25 mouse cellular contexts compared by ENCODE assay signal in the genomic region with DNA sequence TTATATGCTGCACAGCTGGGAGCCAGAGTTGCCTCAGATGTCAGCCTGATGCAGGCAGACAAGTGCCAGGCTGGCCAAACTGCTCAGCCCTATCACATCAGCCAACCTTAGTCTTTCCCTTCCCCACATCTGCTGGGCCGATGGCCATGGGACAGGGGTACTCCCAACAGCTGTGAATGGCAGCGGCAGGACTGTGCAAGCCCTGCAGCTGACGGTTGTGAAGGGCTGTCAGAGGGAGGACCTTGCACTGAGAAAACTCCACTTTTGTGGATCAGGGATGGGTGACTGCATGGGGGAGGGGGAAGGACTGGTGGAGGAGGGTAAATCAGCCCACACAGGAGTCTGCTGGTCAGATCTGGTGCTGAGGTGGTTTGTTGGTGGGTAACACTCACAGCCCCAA. TPM values are rescaled to one million over a fixed set of nuclear protein-coding genes. Genes with fewer than 3 reads are reported as not detected.
"Had no signal": no experiment of that assay in that cellular context is flagged by ENCODE, and none has a peak within 500 bp of the region (broad histone marks: within the 10 kb centered on the region; RNA-seq: fewer than 3 reads in every experiment).

No protein-coding gene starts in this region.

- H3K4me3 ChIP-seq: gastrocnemius, adult 2 months; heart, adult 2 months; heart, embryonic 10.5 days; heart, embryonic 12.5 days; hindbrain, embryonic 10.5 days; intestine, embryonic 15.5 days; limb, embryonic 13.5 days; limb, embryonic 15.5 days had no signal

- H3K4me1 ChIP-seq: heart, embryonic 10.5 days; heart, embryonic 12.5 days; intestine, embryonic 15.5 days; limb, embryonic 13.5 days; limb, embryonic 15.5 days had no signal

- H3K36me3 ChIP-seq: heart, embryonic 10.5 days; heart, embryonic 12.5 days; hindbrain, embryonic 10.5 days; intestine, embryonic 15.5 days; limb, embryonic 13.5 days; limb, embryonic 15.5 days had no signal

- H3K27ac ChIP-seq: gastrocnemius, adult 2 months; heart, adult 2 months; heart, embryonic 10.5 days; hindbrain, embryonic 10.5 days; hindbrain, embryonic 14.5 days; intestine, embryonic 15.5 days; limb, embryonic 13.5 days; limb, embryonic 15.5 days had no signal

- H3K9me3 ChIP-seq: heart, embryonic 10.5 days; hindbrain, embryonic 10.5 days; intestine, embryonic 15.5 days; limb, embryonic 13.5 days; limb, embryonic 15.5 days had no signal

- DNase-seq: gastrocnemius, adult 2 months; gastrocnemius, postnatal 10 days; gastrocnemius, postnatal 25 days; heart, adult 2 months; heart, postnatal 10 days; heart, postnatal 4 days; kidney, adult 18-20 months; kidney, adult 8-10 months; kidney, postnatal 10 days; kidney, postnatal 25 days; kidney, postnatal 4 days; layer of hippocampus, adult 9-11 months; layer of hippocampus, postnatal 36 days; left cerebral cortex, postnatal 4 days had no signal

- H3K4me2 ChIP-seq: heart, embryonic 12.5 days; hindbrain, embryonic 14.5 days; intestine, embryonic 15.5 days; limb, embryonic 13.5 days; limb, embryonic 15.5 days had no signal

- H3K9ac ChIP-seq: heart, embryonic 12.5 days; hindbrain, embryonic 14.5 days; intestine, embryonic 15.5 days; limb, embryonic 13.5 days; limb, embryonic 15.5 days had no signal

- ATAC-seq: hindbrain, embryonic 16.5 days; inflammation-experienced regulatory T-cells, adult 6 months; intestine, embryonic 15.5 days; intestine, postnatal 0 days had no signal

RNA-seq across cellular contexts. Expression of a gene that starts 59.1 kb away (rescaled TPM):
- polyA plus RNA-seq: inflammation-experienced regulatory T-cells, adult 6 months; intestine, postnatal 0 days; liver, adult 2 months had no signal
